Mouse (Mus musculus): ENCODE results near the gene Clpb.

GRCm38 (mm10) chr7:101746559-101747334 is 83.3 kb downstream of the Clpb start:
- TF ChIP-seq CTCF (IDR thresholded peaks at IDR 0.05; ENCODE audit: extremely low read depth, insufficient read length, insufficient replicate concordance, low read depth, low read length), result no peak
- TF ChIP-seq POLR2A (IDR thresholded peaks at IDR 0.05; ENCODE audit: low read depth, low read length), result no peak
